Mouse (Mus musculus): ENCODE results near the gene C130050O18Rik. TPM values are rescaled to one million over a fixed set of nuclear protein-coding genes. Genes with fewer than 3 reads are reported as not detected.

C130050O18Rik gene
- total RNA-seq, 2 experiments from 2014 or later, result 1.0 to 1.5 TPM

GRCm38 (mm10) chr5:139425198-139425597 is 20.1 kb downstream of the C130050O18Rik start:
- no peak for DNase-seq

- DNase-seq, result no peak
Measured at GRCm38 (mm10) chr5:139427001-139427400, 21.9 kb downstream of the C130050O18Rik start.

GRCm38 (mm10) chr5:139427989-139428388 is 22.9 kb downstream of the C130050O18Rik start:
- DNase-seq, result no peak

DNA sequence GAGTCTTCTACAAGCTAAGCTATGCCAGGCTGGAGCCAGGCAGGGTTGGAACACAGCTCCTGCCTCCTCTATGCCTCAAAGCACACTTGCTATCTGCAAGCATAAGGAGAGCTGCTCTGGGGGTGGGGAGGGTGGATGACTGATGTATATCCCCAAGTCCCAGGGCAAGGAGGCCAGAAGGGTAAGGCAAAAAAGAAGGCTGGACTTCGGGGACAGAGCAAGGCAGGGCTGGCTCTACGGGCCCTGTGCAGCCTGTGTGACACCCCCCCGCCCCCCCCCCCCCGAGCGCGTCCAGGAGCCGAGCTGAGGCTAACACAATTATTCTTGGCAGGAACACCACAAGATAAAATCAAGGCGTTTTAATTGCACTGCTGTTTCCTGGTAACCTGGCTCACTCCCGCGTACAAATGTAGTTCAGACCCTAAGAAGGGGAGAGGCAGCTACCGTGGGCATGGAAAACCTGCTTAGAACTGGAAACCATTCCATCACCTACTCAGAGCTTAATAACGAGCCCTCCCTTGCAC is 24.8 kb downstream of the C130050O18Rik start:
- no peak for DNase-seq

DNA sequence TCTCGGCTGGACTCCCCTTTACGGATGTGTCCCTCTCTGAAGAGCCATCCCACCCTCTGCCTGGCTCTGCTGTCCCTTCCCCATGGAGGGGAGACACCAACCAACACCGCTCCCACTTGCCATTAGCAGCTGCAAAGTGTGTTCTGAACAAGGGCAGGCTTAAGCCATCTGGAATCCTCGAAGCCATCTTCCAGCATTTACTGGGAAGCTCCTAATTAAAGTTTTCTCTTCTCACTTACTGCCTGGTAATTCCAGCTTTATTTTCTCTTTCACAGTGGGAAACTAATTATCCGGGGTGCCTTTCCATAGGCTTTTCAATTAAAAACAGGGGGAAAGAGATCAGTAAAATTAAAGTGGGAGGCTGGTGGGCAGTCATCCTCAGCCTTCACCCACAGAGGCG is 27.3 kb downstream of the C130050O18Rik start:
- DNase-seq, result no peak

DNA sequence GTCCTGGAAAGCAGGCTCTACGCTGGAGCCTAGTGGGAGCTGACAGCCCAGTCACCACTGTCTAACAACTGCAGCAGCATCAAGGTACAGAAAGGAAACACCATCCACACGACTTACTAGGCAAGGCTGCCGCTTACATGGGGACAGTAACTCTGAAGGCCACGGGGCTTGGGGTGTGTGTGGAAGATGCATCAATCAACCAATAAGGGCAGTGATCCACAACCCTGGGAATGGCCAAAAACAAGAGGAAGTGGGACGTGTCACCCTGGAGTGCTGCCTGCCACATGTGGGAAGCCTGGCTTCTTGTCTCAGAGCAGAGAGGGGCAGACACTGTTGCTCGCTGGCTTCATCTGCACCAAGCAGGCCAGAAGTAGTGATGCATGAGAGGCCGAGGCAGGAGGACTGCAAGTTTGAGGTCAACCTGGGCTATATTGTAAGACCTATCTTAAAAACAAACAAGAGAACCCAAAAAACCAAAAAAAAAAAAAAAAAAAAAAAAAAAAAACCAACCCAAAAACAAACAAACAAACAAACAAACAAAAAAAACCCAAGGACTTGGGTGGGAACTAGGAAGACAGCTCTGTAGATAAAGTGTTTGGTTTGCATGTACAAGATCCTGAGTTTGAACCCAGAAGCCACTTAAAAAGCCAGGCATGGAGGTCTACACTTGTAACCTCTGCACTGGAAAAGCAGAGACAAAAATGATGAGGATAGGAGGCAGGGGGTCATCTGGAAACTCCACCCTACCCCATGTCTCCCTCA is 27.8 kb downstream of the C130050O18Rik start:
- DNase-seq, result no peak

- DNase-seq, result no peak
Measured at GRCm38 (mm10) chr5:139433842-139434568, 28.9 kb downstream of the C130050O18Rik start.

DNA sequence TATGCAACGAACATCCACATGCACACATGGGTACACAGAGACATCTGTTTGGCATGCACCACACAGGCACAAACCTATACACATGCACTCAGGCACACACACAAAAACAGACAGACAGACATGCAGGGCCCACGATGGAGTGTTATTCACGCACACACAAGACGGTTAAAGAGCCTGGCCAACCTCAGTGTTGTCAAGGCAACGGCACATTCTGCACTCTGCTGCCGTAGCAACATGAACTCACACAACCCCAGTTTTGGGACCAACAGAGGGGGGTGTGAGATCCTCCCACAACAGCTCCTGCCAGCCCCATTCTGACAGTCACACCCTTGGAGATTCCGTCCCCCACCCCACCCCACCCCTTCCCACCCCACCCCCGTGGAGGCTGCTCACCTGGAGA is 29.9 kb downstream of the C130050O18Rik start:
- DNase-seq, result no peak

DNA sequence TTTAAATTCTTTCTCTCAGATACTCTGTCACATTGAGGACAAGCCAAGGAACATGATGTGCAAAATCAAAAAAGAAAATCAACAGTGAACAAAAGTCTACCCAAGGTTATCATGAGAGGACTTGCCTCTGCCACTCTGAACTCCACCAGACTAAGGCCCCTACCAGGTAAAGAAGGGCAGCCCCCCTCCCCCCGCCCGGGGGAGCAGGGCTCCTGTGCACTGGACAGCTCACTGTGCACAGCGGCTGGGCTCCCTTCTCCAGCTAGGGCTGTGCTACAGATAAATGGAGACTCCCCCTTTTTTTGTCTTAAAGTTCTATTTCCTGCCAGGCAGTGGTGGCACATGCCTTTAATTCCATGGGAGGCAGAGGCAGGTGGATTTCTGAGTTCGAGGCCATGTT is 32.7 kb downstream of the C130050O18Rik start:
- DNase-seq, result no peak

DNA sequence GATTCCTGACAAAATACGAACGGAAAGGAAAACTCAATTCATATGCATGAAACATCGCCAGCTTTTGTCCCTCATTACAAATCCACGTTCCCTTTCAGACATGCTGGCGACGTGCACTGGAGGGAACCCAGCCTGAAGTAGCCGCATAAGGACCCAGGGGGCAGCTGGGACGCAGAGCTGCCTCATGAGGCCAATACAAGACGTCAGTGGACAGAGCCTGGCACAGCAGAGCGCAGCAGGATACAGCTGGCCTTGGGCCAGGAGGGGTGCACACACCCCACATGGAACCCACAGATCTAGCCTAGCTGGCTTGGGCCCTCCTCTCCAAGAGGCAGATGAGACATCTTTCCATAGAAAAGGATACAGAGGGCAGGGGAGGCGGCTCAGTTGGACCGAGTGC is 33.4 kb downstream of the C130050O18Rik start:
- no peak for DNase-seq

- DNase-seq, result no peak
Measured at GRCm38 (mm10) chr5:139440451-139440850, 35.4 kb downstream of the C130050O18Rik start.

- DNase-seq, result no peak
Measured at GRCm38 (mm10) chr5:139440926-139441725, 36.0 kb downstream of the C130050O18Rik start.

DNA sequence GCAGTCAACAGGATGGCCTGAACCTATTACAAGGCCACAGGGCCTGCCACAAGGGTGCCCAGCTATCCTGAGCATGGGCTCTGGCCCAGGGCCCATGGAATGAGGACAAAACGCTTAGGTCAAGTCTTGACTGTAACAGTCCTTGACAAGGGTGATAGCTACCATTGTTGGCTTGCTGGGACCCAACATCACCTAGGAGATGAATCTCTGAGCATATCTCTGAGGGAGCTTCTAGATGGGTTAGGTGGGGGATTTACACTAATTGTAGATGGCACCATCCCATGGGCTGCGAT is 36.6 kb downstream of the C130050O18Rik start:
- DNase-seq, result no peak

DNA sequence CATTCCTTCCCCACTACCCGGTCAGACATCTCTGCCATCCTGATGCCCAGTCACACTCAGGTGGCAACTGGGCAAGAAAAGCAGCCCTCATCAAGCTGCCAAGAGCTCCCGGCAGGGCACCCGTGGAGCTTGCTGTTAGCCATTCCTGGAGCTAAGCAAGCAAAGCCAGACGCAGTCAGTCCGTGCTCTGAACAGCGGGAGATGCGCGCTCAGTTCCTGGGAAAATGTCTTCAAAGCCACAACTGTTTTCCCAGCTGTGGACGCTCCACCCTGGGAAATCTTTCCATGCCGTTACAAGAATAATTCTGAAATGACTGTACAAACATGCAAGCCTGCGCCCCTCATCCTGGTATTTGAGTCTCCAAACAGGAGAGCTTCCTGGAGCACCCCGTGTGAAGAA is 37.3 kb downstream of the C130050O18Rik start:
- DNase-seq, result no peak

DNA sequence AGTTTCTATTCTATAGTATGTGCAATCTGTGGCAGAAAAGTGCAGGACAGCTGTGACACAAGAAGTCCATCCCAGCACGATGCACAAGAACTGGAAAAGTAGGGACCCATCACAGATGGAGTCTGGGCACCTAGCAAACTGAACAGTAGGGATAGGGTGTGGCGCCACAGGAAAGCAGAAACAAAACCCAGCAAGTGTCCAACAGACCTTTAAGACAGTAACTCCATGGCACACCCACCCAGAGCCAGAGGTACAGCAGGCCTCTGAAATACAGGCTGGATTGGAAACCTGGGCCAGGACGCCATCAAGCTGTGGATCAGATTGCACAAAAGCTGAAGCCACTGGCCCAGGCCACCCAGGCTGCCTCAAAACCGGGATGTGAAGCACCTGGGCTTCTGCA is 37.9 kb downstream of the C130050O18Rik start:
- no peak for DNase-seq

- no peak for DNase-seq
Measured at GRCm38 (mm10) chr5:139445258-139445657, 40.2 kb downstream of the C130050O18Rik start.

- DNase-seq, result no peak
Measured at GRCm38 (mm10) chr5:139448025-139448424, 42.9 kb downstream of the C130050O18Rik start.

DNA sequence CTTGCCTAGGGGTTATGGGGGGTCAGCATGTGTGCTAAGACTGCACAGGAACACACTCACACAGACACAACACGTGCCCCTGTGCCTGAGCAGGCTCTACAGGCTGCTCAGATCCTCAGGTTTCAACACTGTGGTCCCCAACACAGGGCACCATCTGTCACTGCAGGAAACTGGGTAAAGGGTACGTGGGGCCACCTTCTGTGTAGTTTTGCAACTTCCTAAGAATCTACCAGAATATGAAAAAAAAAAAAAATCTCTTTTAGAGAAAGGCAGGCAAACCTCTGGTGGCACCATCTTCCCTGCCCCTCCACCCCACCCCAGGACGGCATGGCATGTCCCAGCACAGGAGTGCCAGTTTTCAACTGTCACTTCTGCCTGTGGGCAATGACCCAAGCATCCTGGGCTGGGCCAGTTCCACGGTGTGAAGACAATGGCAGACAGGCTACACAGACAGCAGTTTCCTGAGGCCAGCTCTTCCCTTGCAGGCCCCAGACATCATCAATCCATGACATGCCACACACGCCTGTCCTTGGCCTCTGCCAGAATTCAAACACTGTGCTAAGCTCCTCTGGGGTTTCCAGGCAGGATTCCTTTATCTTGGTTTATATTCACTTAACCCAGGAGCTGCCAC is 44.2 kb downstream of the C130050O18Rik start:
- no peak for DNase-seq

DNA sequence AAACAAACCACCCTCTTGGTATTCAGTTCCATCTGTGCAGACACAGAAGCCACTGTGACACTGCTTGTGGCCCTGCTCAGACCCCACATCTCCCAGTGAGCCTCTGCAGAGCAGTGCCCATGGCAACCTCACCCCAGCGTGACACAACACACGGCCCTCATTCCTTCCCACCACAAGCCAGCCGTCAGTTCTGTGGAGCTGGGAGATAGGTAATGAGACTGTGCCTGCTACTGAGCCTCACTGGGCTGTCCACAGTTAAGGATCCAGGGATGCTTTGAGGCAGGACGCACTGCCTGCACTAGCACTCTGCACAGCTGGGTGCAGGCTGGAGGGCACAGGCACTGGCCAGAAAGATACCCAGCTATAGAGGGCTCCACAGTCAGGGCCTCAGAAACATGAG is 44.8 kb downstream of the C130050O18Rik start:
- DNase-seq, result no peak

DNA sequence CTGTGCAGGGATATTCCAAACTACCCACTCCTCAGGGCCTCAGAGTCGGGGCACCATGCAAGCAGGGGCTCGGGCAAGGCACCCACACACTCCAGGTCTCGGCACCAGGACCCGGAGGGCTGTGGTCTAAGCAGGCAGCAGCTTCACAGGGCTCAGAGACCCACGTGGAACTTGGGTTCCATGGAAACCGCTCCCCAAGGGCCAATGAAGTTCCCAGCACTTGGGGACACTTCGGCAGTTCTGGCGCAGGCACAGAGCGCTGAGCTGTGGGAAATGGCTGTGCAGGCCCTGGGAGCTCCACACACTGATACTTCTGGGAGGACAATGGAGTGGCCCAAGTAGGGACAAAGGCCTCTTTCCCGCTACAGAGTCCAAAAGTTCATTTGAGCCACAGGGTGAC is 48.0 kb downstream of the C130050O18Rik start:
- DNase-seq, result no peak

DNA sequence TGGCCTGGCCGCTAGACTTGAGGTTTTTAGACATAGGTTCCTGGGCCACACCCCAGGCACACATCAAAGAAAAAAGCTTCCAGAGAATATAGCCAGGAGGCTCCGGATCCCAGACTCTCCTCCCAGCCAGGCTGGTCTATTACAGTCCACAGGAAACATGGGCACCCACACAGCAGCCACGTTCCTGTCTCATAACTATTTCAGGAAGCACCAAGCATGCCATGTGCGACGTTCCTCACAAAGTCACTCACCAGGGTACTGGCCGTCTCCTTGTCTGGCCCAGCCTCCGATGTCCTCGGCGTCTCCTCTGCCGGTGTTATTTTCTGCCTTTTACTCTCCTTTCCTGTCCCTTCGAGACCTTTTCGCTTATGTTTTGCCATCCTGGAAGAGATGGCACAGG is 50.1 kb downstream of the C130050O18Rik start:
- no peak for DNase-seq

DNA sequence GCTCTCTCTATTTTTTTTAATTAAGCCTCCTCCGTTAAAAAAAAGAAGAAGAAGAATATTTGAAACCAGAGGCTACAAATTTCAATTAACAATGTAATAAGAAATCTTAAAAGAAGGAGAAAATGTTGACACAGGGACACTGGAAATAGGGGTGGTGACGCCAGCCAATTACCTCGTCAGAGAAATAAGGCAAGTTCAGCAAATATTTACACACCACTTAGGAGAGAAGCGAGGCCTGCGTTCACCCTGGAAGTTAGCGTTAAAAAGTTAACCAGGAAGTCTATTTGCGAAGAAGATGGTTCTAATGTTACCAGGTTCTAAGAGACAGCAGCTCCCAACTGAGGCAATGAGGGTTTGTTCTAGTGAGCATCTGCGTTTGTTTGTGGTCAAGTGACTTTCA is 52.2 kb downstream of the C130050O18Rik start:
- no peak for DNase-seq
